Comparison of ENCODE assay signal across 7 mouse cellular contexts in the genomic region with DNA sequence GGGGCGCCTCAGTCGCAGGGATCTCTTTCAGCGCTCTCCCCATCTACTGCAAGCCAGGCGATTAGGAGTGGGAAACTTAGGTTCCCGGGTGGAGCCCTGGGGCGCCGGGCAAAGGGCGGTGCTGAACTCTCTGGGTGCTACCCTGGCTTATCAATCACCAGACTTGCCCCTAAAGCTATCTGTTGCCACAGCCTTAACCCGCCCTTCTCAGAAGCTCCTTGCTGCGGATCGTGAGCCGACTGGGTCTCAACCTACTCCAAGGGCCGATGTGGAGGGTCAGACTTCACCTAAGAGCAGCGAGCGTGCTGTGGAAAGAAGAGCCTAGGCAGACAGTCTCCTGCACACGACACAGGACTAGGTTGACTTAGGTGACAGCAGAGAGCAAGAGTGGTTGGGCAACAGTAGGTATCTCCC. TPM values are rescaled to one million over a fixed set of nuclear protein-coding genes. Genes with fewer than 3 reads are reported as not detected.
A peak's percentile ranks its signal among the peaks of the same experiment; 100 is the strongest.
DNase-seq lines count a peak whose midpoint lies in the region; ATAC-seq and TF ChIP-seq lines count a peak whose summit lies in the region.

No protein-coding gene starts in this region.

- no peaks in the 10 kb centered on the region for H3K27me3 ChIP-seq in thymus, adult 2 months (ENCODE audit: control insufficient read depth, insufficient read depth, low read length)
- H3K27me3 ChIP-seq in liver, embryonic 14.5 days (ENCODE audit: control insufficient read depth, insufficient read depth, low read length) = no peaks in the 10 kb centered on the region

- peak; percentile 94 for TF ChIP-seq EP300 in liver, embryonic 14.5 days (IDR thresholded peaks at IDR 0.05; ENCODE audit: low read depth)

- H3K4me3 ChIP-seq in thymus, adult 2 months (ENCODE audit: control insufficient read depth, insufficient read depth, low read length) = peak overlapping the region; percentile 97
- H3K4me3 ChIP-seq in liver, embryonic 14.5 days (ENCODE audit: insufficient read depth in 1 of 2, low read depth in 2 of 2, low read length in 2 of 2) = peak overlapping the region; percentile 95 to 98

- DNase-seq in thymus, adult 2 months = peak; percentile 42
- no peak for DNase-seq in thymus, postnatal 10 days (ENCODE audit: low spot score in 2 of 2)
- peak; percentile 66 for DNase-seq in embryo, embryonic 9.5 days (ENCODE audit: extremely low spot score)
- peak; percentile 37 to 38 for DNase-seq in heart, postnatal 14 days
- DNase-seq in liver, embryonic 14.5 days (ENCODE audit: low read depth in 3 of 3, low spot score in 3 of 3) = peak; percentile 93 to 95 (median 94)
- peak; percentile 86 to 89 for DNase-seq in spleen, postnatal 10 days (ENCODE audit: low spot score in 2 of 2)
- no peak for DNase-seq in ovary, postnatal 14 days (ENCODE audit: low spot score)

- H3K4me1 ChIP-seq in thymus, adult 2 months (replicated peaks; ENCODE audit: control insufficient read depth, insufficient read depth, low read length) = peaks cover 14% of the 10 kb centered on the region
- peaks cover 25 to 27% of the 10 kb centered on the region in 2 experiments for H3K4me1 ChIP-seq in liver, embryonic 14.5 days (replicated peaks; ENCODE audit: control insufficient read depth in 2 of 2, insufficient read depth in 2 of 2, low read length in 1 of 2)

- H3K9me3 ChIP-seq in liver, embryonic 14.5 days (ENCODE audit: control insufficient read depth, low read length) = no peaks in the 10 kb centered on the region

- H3K9ac ChIP-seq in liver, embryonic 14.5 days (replicated peaks) = peak overlapping the region; percentile 85

- intact Hi-C loops in heart, postnatal 14 days (cut with DNase I) = loop anchor here (1.0 kb wide), 1 partner anchor 106 kb away; no protein-coding TSS in a partner anchor

- no peak for TF ChIP-seq CTCF in thymus, adult 2 months (IDR thresholded peaks at IDR 0.05; ENCODE audit: borderline replicate concordance, control insufficient read depth, extremely low read depth, insufficient read depth, low read length, poor library complexity)
- no peak for TF ChIP-seq CTCF in liver, embryonic 14.5 days (IDR thresholded peaks at IDR 0.05; ENCODE audit: low read depth)

- 1% methylated on average over 16 of the region's 16 CpGs for WGBS in thymus, adult 2 months
- 0% methylated on average over 16 of the region's 16 CpGs for WGBS in liver, embryonic 14.5 days (ENCODE audit: insufficient replicate concordance)

- H3K36me3 ChIP-seq in thymus, adult 2 months (ENCODE audit: control insufficient read depth, insufficient read depth, low read length) = peaks cover 10% of the 10 kb centered on the region
- peaks cover 30% of the 10 kb centered on the region for H3K36me3 ChIP-seq in liver, embryonic 14.5 days (replicated peaks; ENCODE audit: control insufficient read depth, insufficient read depth, low read depth)

- no peak overlapping the region for H3K27ac ChIP-seq in thymus, adult 2 months (ENCODE audit: control insufficient read depth, insufficient read depth, low read length)
- peak overlapping the region; percentile 96 for H3K27ac ChIP-seq in liver, embryonic 14.5 days

- no peak for TF ChIP-seq POLR2A in thymus, adult 2 months (IDR thresholded peaks at IDR 0.05; ENCODE audit: control insufficient read depth, extremely low read depth, insufficient read depth, low read length, poor library complexity)

- H3K4me2 ChIP-seq in liver, embryonic 14.5 days (ENCODE audit: low read depth) = peak overlapping the region; percentile 93

- ATAC-seq in liver, embryonic 14.5 days (ENCODE audit: insufficient read depth) = peak; percentile 86

RNA-seq across cellular contexts. Expression of a gene that starts 0.6 kb away (rescaled TPM):
- polyA plus RNA-seq in thymus, adult 2 months (2012; rRNA removed) = 131 and 163 TPM in 2 replicates
- 10 to 100 TPM; 36.4 to 41.8 TPM for total RNA-seq in heart, postnatal 14 days (2021)
- polyA plus RNA-seq in liver, embryonic 14.5 days (2012; rRNA removed) = 126 and 150 TPM in 2 replicates
- polyA plus RNA-seq in liver, embryonic 14.5 days (2014; fragmentation: Nextera tagmentation; extraction: Ambion mirVana) = 153 and 172 TPM in 2 replicates

RNA-seq across cellular contexts. Expression of a gene that starts 11.9 kb away (rescaled TPM):
- polyA plus RNA-seq in thymus, adult 2 months (2012; rRNA removed) = 221 and 246 TPM in 2 replicates
- 10 to 100 TPM; 85.3 to 92.6 TPM for total RNA-seq in heart, postnatal 14 days (2021)
- 139 and 146 TPM in 2 replicates for polyA plus RNA-seq in liver, embryonic 14.5 days (2012; rRNA removed)
- 88.2 and 102 TPM in 2 replicates for polyA plus RNA-seq in liver, embryonic 14.5 days (2014; fragmentation: Nextera tagmentation; extraction: Ambion mirVana)

RNA-seq across cellular contexts. Expression of a gene that starts 14.8 kb away (rescaled TPM):
- 3.3 and 3.5 TPM in 2 replicates for polyA plus RNA-seq in thymus, adult 2 months (2012; rRNA removed)
- total RNA-seq in heart, postnatal 14 days (2021) = under 1 TPM in 1 of 2 experiments, not detected in 1; 0.38 TPM
- 21.0 and 21.3 TPM in 2 replicates for polyA plus RNA-seq in liver, embryonic 14.5 days (2012; rRNA removed)
- 24.1 and 29.7 TPM in 2 replicates for polyA plus RNA-seq in liver, embryonic 14.5 days (2014; fragmentation: Nextera tagmentation; extraction: Ambion mirVana)

RNA-seq across cellular contexts. Expression of a gene that starts 42.0 kb away (rescaled TPM):
- polyA plus RNA-seq in thymus, adult 2 months (2012; rRNA removed) = 4.5 and 4.8 TPM in 2 replicates
- 1 to 10 TPM; 1.4 to 1.9 TPM for total RNA-seq in heart, postnatal 14 days (2021)
- 0.51 and 0.75 TPM in 2 replicates for polyA plus RNA-seq in liver, embryonic 14.5 days (2012; rRNA removed)
- 0.89 and 1.4 TPM in 2 replicates for polyA plus RNA-seq in liver, embryonic 14.5 days (2014; fragmentation: Nextera tagmentation; extraction: Ambion mirVana)

RNA-seq across cellular contexts. Expression of a gene that starts 46.0 kb away (rescaled TPM):
- polyA plus RNA-seq in thymus, adult 2 months (2012; rRNA removed) = 18.0 and 20.9 TPM in 2 replicates
- 10 to 100 TPM in 1 of 2 experiments, 1 to 10 TPM in 1; 9.2 to 11.4 TPM for total RNA-seq in heart, postnatal 14 days (2021)
- 6.7 and 12.9 TPM in 2 replicates for polyA plus RNA-seq in liver, embryonic 14.5 days (2012; rRNA removed)
- 14.3 and 15.5 TPM in 2 replicates for polyA plus RNA-seq in liver, embryonic 14.5 days (2014; fragmentation: Nextera tagmentation; extraction: Ambion mirVana)

Comparison
In these comparisons a context has a peak if more than half of its experiments do, and no peak if none do; other contexts are left out.
1. DNase-seq: peak in thymus, adult 2 months (single experiment), embryo, embryonic 9.5 days (single experiment), heart, postnatal 14 days (2 of 2), liver, embryonic 14.5 days (3 of 3) and spleen, postnatal 10 days (2 of 2); none in thymus, postnatal 10 days (0 of 2) and ovary, postnatal 14 days (single experiment).